Mouse (Mus musculus) spleen, adult 12 weeks (tissue): ENCODE measurements around the gene Iqcf3.

Experiments
- DNase-seq: peaks from one replicate; pipeline ENCODE4 v3.0.0; 2022; ENCODE audit warnings: low spot score

The Iqcf3 gene

DNA sequence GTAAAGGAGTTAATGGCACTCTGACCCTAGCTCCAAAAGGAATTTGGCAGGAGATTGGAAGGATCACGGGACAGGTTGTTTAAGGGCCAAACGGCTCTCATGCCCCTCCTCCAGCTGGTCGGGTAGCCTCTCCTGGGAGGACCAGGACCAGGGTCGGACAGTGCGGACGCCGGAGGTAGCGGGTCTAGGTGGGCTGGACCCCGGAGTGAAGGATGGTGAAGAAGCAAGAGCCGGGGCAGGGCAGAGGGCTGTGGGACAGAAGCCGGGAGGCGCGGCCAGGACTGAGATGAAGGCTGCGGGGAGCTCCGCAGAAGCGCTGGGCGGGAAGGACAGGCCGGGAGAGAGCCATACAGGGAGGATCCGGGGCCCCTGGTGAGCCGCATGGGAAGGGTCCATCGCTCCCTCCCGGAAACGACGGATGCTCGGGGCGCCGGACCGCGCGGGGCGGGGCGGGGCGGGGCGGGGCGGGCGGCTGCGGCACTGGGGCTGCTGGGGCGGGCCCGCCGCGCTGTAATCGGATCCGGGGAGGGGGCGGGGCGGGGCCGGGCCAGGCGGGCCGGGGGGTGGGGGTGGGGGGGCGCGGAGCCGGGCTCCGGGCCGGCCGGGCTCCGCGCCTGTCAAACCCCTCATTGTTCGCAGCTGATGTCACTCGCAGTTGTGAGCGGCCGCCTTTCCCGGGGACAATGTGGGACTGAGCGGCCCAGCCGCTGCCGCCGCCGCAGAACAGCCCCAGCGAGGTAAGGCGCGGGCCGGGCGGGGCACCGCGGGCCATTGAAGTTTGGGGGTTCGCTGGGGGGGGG, 108.0 kb downstream of the Iqcf3 start, which contains the start of gene Pcbp4:
Gene Pcbp4 (plus strand): TSS at position 21 of the 800 bp plus-strand sequence.
- DNase-seq = no peak
